Mouse (Mus musculus): Measurements from ENCODE around the gene Mon2.

DNA sequence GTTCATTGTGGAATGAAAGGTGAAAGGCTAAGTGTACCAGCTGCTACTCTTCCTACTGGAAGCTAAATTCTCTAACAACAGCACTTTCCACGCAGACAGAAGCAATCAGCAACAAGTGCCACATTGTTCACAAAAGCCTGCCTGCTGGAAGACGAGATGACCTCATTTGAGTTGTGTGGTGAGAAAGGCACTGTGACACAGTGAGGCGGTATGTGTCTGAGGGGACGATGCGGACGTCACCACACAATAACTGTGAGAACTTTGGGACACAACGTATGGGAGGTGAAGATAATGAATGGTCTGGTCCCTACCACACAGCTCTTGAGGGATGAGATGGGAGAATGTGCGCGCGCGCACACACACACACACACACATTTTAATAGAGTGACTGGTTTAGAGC lies 34.2 kb upstream of the Mon2 start:
- TF ChIP-seq CTCF (IDR thresholded peaks at IDR 0.05; ENCODE audit: low read depth, low read length) (no peak), POLR2A (IDR thresholded peaks at IDR 0.05; ENCODE audit: borderline replicate concordance, low read depth, low read length) (no peak)

All from bone marrow macrophage, adult 2 months (primary cell).